Mouse (Mus musculus) frontal cortex, adult (tissue): ENCODE data around the gene Tgfa.

ENCODE experiments used
- ATAC-seq: cut with Nextera tagmentation; 2 replicates; pipeline ENCODE4 v1.9.2; 2017; ENCODE audit warnings: mild to moderate bottlenecking, moderate library complexity, mixed read lengths; ENCODE audit not compliant: low TSS enrichment

Tgfa gene

DNA sequence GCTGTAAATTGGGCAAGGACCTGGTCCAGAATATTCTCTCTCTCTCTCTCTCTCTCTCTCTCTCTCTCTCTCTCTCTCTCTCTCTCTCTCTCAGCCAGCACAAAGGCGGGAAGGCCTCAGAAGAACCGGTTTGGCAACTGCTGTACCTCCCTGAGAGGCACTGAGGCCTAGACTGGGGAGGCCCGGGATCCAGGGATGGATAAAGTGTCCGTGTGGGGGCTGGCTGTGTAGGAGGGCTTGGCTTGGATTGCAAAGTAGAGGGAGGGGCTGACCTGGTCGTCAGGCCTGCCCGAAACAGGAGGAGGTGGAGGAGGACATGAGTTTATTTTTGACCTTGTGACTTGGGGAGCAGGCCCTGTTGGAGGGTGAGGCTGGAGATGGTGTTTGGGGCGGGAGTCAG is 27.4 kb downstream of the Tgfa start:
- ATAC-seq = no peak

DNA sequence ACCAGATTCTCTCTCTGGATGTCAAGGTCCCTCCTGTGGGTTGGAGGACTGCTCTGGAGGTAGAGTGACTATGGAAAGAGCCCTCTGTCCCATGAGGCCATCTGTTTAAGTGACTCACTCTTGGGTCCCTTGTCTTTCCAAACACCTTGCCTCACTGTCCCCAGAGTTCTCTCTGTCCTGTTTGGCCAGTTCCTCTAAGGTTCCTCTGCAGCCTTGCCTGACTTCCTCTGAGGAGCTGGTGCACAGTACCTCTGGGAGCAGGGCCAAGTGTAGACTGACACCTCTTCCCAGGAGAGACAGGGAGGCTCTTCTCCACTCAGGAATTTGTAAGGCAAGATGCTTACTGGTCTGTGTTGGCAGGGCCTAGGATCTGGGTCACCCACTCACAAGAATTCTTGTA is 30.6 kb downstream of the Tgfa start:
- peak; percentile 41; the same call in 1 of the 2 replicates for ATAC-seq

DNA sequence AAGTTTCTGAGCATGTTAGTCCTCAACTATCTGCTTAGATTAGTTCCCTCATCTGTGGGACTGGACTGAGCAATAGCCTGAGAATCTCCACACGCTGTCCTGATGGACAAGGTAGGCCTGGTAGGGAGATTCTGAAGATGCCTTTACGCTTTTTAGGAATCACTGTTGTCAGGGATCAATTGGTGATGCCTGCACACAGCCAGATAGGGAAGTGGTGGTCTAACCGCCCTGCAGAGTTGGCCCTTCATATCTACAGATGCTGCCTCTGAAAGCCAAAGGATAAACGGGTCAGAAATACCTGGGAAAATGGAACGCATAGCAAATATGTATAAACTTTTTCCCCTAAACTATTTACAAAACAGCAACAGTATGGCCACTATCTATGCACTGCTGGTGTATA is 37.3 kb downstream of the Tgfa start:
- no peak for ATAC-seq

DNA sequence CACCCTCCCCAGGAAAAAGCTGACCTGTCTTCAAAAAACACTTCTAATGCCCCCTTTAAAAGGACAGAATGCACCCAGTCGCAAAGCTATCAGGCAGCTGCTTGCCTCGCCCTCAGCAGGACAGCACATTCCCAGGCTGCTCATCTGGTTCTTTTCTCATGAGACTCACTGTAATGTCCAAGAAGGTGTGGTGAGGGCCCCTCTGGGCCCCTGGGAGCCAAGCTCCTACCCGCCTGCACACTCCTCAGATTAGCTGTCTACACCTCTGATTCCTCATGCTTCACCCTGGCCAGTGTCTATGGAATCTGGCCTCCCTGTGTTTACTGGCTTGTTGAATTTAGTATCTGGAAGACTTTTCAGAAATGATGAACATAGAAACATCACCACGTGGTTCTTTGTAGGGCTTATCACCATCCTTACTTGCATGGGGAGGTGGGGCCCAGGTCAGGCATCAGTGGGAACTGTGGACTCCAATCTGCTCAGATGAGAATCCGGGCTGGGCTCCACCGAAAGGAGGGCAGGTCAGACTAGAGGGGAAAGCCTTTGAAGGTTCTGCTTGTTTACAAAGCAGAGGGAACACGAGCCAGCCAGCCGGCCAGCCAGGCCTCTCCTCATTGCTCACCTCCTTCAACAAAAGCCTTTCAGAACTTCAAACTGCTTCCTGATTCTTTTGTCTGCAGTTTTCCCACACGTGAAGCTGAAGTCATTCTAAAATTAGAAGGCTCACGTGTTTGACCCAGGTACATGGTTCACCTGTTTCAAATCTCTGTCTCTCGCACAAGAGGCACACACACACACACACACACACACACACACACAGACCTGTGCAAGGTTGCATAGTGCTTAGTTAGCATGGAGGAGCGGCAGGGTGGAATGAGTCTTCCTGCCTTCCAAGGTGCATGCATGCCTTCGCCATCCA is 38.7 kb downstream of the Tgfa start:
- no peak for ATAC-seq

DNA sequence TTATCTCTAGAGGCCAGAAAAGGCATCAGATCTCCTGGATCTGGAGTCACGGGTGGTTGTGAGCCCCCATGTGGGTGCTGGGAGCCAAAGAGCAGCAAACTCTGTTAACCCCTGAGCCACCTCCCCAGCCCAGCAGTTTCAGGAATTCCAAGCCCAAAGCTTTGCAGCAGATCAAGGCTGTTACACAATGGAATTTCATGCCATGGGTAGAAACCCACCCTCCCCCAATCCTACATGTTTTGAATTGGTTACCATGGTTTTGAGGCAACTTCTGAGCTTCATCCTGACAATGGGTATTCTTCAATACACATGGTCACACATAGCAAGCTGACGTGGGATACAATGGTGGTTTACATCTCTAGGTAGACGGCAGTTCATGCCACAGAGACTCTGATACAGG is 49.8 kb downstream of the Tgfa start:
- no peak for ATAC-seq

DNA sequence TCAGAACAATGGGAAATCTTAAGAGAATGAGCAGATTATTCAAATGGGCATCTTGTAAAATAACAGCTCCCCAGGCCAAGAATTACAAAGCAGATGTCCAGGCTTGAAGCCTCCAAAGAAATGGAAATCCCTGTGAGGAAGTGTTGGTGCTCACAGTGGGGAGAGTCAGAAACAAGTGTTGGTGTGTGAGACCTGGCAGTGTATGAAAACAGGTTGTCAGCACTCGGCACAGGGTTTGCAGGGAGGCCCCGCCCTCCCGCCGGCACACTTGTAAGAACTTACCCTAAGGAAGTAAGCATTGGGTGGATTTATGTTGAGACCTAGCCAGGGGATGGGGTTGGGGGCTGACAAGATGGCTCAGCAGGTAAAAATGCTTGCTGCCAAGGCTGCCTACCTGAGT is 50.9 kb downstream of the Tgfa start:
- no peak for ATAC-seq

DNA sequence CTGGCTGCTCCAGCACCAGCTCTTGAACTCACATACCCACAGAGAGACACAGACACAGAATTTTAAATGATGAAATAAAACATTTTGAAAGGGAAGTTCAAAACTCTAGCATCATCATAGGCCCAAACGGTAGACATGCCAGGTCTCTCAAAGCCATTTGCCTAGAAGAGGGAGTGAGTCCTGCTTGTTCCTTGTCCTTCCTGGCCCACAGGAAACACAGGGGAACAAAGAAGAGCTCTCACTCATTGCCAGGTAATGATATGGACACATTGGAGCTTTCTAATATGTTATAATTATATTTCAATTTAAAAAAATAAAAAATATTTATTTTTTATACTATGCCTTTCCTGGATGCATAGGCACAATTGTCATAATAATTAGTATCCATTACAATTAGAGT is 53.5 kb downstream of the Tgfa start:
- no peak for ATAC-seq

DNA sequence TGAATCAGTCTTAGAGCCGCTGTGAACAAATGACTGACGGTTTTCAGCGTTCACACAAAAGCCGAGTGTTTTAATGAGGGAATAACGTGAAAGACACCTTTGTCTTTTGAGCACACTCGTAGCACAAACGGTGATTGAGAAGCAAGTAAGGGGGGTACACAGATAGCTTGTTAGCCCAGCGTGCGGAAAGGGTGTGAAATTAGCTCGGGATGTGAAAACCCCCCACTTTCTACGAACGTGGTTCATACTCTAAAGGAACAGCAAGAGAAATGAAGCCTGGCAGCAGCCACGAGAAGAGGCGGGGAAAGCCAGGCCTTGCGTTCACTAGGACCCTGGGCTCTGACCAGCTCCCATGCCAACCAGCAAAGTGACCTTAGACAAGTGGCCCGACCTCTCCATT is 54.0 kb downstream of the Tgfa start:
- ATAC-seq = no peak

DNA sequence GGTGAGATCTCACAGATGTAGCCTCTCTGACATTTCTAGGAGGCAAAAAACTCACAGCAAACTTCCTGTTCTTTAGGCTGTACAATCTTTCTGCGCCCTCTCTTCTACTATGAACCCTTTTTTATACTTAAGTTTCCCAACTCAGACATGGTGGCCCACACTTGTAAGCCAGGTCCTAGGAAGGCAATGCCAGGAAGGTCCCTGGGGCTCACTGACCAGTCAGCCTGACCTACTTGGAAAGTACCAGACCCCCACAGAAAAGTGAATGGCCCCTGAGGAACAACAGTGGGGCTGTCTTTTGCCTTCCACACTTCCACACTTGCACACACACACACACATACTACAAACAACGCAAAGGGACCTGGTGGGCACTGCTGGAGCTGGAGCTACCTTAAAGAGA is 55.2 kb downstream of the Tgfa start:
- ATAC-seq = no peak

DNA sequence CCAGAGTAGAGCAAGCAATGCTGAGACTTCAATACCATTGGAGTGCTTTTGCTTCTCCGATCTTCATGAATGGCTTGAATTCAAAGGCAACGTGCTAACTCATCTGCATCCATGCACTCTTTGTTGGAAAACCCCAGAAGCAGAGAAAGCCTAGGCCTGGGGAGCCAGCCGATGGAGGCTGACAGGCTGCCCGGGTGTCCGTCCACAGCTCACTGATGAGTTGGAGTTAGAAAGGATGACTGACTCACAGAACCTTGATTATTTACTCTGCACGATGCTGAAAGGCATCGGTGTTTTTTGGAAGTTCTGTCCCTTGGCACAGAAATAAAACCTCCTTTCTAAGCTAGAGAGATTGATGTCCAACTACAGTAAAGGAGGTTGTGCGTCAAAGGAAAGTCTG is 55.8 kb downstream of the Tgfa start:
- no peak for ATAC-seq

DNA sequence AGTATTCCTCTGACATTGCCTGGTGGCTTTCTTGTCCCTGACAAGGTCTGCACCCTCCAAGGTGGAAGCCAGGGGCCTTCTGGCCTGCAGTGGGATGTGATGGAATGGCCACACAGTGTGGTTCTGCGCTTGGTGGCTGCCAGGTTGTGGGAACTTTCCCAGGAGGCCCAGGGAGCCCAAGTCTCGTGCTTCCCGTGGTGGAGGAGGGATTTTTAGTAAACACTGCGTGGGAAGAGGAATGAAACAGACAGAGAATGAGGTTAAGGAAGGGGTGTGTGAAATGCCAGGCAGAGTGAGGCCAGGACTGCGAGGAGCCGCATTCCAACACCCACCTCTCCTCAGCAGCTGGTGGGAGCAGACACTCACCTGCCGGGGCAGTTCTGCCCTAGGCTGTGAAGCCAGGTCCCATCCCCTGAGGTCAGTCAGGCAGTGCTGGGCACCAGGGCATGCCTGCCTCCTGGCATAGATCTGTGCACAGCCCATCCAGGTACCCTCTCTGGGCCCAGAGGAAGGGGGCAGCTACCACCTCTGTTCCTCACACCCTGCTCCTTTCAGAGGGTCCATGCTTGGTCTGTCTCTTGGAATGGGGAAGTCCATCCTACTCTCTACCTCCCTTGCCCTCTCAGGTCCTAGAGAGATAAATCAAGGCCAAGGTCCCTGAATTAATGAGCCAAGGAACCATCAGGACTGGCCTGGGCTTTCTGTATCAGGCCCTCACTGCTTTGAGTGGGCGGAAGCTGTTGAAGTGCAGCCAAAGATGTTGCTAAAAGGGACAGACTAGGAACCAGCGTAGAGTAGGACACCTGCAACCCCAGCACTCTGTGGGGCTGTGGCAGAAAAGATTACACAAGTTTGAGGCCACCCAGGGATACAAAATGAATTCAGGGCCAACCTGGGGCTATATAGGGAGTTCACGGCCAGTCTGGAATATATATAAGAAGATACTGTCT is 57.4 kb downstream of the Tgfa start:
- no peak for ATAC-seq

DNA sequence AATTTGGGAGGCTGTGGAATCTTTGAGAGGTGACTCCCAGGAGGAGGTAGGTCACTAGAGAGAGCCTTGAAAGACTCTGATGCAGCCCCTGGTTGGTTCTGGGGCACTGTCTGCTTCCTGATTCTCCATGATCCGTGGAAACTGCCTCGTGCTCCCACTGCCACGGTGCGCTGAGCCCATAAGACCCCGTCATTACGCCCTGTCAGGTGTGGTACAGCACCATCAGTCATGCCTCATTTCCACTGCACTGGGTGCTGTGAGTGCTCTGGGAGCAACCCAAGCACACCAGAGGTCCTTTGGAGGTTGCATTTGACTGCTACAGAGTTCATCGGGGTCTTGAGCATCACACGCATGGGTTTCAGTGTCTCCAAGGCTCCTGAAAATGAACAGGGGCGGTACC is 60.9 kb downstream of the Tgfa start:
- ATAC-seq = no peak

DNA sequence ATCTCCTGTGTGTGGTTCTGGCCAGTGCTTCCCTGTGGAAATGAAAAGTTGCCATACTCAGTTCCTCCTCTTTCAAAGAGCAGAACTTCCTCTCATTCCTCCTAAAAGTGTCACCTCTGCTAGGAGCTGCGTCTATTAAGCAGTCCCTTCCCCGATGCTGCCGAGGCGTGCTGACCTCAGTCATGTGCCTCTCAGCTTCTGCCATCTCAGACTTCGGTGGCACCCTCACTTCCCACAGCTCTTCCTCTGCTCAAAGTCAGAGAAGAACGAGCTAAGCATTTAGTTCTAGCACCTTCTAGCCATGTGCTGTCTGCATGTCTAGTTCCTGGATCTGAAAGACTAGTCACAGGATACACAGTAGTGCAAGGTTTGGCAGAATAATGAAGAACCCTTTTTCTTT is 64.2 kb downstream of the Tgfa start:
- no peak for ATAC-seq

DNA sequence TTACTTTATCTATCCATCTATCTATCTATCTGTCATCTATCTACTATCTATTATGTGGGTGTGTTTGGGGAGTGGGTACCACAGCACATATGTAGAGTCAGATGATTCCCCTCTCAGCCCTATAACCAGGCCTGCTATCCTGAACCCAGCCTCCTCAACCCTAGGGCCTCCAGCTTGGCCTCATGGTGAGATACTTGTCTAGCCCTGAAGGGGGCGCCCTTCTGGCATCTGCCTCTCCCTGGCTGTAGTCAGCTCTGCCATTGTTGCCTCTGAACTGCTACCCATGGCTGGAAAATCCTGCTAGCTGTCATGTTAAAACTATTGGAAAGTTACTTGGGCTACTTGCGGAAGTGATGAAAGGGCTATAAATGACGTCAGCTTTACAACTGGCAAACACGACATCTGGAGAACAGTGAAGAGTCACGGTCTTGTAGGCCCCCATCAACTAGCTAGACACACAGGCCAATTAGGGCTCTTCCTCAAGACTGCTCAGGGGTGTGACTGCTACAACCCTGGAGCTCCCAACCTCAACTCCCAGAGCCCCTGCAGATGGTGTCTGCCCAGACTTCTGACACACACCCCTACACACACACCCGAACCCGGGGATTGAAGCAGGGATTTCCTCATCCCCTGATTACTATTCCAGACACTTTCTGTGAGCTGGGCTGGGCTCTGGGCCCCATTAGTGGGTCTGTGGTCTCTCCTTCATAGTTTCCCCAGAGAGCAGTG is 65.5 kb downstream of the Tgfa start:
- ATAC-seq = no peak

DNA sequence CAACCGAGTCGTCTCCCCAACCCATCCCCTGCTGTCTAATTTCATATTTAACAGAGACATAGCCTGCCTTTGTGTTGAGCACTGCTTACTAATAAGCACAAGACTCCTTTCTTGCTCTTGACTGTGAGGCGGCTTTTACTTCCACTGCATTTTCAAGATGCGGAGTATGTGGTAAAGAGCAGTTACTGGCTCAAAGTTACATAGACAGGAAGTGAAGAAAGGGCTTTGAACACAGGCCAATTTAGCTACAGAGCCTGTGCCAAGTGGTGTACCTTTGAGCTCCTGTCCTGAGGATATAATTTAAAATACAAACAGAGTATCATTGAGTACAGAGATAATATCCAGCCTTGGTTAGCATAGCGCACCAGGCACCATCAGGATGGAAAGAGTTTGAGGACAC is 71.8 kb downstream of the Tgfa start:
- no peak for ATAC-seq

DNA sequence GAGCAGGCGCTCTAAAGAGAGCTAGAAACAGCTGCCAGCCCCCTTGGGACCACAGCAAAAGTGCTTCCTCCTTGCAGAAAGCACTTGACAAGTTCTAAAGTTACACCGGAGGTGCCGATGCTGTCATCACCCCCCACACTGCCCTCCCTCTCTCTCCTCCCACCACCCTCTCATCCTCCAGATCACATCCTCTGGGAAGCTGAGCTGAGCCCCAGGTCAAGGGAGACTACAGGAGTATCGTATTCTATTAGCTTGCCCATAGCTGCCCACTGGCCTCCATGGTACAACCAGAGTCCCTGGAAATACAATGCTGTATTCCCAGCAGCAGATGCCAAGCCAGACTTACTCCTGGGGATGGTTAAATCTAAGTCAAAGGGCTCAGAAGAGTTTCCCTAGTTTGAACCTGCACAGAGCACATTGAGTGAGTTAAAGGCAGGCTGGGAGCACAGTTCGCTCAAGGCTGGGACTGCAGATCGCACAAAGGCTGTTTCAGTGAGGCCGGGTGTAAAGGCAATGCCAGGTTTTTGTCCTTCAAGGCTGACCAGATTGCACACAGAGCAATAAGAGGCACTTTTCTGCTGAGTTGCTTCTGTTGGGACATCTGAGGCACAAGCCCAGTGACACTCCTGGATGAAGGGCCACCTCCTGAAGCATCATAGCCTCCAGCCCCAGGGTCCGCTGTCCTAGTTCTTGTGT is 75.5 kb downstream of the Tgfa start:
- ATAC-seq = no peak

DNA sequence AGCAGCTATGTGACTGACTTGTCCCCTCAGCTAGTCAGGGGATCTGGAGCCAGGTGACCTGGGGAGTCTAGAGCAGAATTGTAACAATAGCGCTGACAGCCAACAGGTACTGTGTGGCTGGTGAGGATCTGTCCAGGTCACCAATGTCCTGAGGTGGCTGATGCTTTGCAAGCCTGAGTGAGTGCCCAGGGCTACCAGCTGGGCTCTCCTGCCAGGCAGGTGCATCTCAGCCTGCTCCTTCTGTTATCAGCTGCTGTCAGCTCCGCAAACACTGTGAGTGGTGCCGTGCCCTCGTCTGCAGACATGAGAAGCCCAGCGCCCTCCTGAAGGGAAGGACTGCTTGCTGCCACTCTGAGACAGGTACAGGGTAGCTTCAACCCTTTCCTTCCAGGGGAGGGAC is 76.1 kb downstream of the Tgfa start:
- ATAC-seq = no peak

DNA sequence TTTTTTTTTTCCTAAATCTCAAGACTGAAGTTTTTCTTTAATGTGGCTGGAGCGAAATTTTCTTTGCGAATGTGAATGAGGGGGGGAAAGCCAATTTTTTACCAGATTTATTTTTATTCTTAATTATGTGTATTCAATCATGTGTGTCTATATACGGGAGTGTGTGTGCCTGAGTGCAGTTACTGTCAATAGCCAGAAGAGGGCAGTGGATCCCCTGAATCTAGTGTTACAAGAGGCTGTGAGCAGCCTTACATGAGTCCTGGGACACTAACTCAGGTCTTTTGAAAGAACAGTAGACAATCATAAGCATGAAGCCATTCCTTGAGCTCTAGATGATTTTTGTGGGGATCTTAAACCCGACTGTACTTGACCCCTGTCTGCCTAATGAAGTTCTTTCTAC is 80.7 kb downstream of the Tgfa start:
- ATAC-seq = no peak

DNA sequence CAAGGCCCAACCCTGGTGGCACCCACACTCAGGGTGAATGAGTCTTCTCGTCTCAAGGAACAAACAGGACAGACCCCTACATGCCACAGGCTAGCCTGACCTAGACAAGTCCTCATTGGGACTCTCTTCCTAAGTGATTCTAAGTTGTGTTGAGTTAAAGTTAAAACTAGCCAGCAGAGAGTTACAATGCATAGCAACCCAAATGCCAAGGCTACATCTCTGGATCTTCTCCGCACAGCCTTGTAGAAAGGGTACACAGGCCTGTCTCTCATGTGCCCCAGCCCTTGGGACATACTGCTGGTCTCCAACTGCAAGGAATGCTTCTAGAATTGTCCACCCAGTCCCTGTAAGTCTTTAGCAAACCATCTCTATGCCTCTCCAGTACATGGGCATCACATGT is 81.8 kb downstream of the Tgfa start:
- ATAC-seq = no peak

DNA sequence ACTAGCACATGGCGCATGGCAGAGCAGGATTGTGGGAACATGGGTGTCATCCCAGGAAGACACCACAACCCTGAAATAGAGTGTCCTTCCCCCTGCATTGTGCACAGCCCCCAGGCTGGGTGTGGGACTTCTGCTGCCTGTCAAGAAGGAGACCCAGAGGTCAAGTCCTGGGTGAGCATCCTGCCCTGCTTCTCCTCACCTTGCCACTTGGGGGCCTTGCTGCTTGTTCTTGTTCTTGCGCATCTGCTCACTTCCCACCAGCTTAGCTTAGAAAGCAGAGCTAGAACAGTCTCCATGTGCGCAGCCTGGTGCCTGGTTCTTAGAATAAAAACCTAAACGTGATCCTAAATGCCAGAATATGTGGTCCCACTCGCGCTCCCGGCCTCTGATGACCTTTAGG is 82.6 kb downstream of the Tgfa start:
- no peak for ATAC-seq

DNA sequence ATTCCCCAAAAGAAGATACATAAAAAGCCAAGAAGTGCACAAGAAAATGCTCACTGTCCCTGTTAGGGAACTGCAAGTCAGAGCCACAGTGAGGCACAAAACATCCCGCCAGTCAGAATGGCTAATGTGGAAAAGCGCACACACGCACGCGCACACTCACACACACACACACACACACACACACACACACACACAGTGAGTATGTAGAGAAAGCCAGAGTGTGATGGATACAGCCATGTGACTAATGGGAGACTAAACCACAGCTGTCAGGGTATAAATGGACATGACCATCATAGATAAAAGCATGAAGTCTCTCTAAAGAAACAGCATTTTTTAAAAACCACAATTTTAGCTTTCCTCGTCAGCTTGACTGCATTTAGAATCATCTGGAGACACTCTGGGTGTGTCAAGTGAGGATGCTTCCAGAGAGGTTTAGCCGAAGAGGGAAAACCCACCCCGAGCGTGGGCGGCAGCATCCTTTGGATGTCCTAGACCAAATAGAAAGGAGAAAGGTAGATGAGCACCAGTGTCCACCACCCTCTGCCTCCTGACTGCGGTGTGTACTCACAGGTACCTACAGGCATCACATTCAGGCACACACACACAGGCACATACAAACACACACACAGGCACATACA is 86.7 kb downstream of the Tgfa start:
- no peak for ATAC-seq
